Mouse (Mus musculus) yolk sac, embryonic 10.5 days (tissue): ENCODE results near the gene Gnb5.

ENCODE experiments used
- DNase-seq: peaks from one replicate; pipeline ENCODE4 v3.0.0-alpha.2; 2017; ENCODE audit warnings: low spot score

Gene Gnb5

GRCm38 (mm10) chr9:75306126-75306898 lies at the start of gene Gnb5:
Gnb5 (plus strand) TSS chr9:75306288.
- DNase-seq, result no peak

- no peak for DNase-seq
Observed at GRCm38 (mm10) chr9:75258792-75259191, 47.3 kb upstream of the Gnb5 start.

- DNase-seq, result no peak
Observed at GRCm38 (mm10) chr9:75259656-75260055, 46.4 kb upstream of the Gnb5 start.

GRCm38 (mm10) chr9:75261332-75261872 lies 44.7 kb upstream of the Gnb5 start:
- no peak for DNase-seq

GRCm38 (mm10) chr9:75262235-75262826 lies 43.8 kb upstream of the Gnb5 start:
- DNase-seq, result no peak

- no peak for DNase-seq
Observed at GRCm38 (mm10) chr9:75264008-75264718, 41.9 kb upstream of the Gnb5 start.

GRCm38 (mm10) chr9:75267147-75267546 lies 38.9 kb upstream of the Gnb5 start:
- no peak for DNase-seq

GRCm38 (mm10) chr9:75270382-75270781 lies 35.7 kb upstream of the Gnb5 start:
- DNase-seq, result no peak

GRCm38 (mm10) chr9:75271539-75271938 lies 34.5 kb upstream of the Gnb5 start:
- DNase-seq, result no peak

- no peak for DNase-seq
Observed at GRCm38 (mm10) chr9:75273646-75274045, 32.4 kb upstream of the Gnb5 start.

GRCm38 (mm10) chr9:75274486-75274885 lies 31.6 kb upstream of the Gnb5 start:
- no peak for DNase-seq

GRCm38 (mm10) chr9:75275051-75275450 lies 31.0 kb upstream of the Gnb5 start:
- no peak for DNase-seq

GRCm38 (mm10) chr9:75280814-75281213 lies 25.3 kb upstream of the Gnb5 start:
- no peak for DNase-seq

GRCm38 (mm10) chr9:75282179-75282578 lies 23.9 kb upstream of the Gnb5 start:
- no peak for DNase-seq

GRCm38 (mm10) chr9:75282830-75283229 lies 23.3 kb upstream of the Gnb5 start:
- peak; percentile 25 for DNase-seq

GRCm38 (mm10) chr9:75283636-75284035 lies 22.5 kb upstream of the Gnb5 start:
- no peak for DNase-seq

GRCm38 (mm10) chr9:75285363-75285762 lies 20.7 kb upstream of the Gnb5 start:
- no peak for DNase-seq

GRCm38 (mm10) chr9:75287636-75288035 lies 18.5 kb upstream of the Gnb5 start:
- DNase-seq, result no peak

- no peak for DNase-seq
Observed at GRCm38 (mm10) chr9:75289545-75289944, 16.5 kb upstream of the Gnb5 start.

- no peak for DNase-seq
Observed at GRCm38 (mm10) chr9:75299342-75299741, 6.7 kb upstream of the Gnb5 start.

GRCm38 (mm10) chr9:75303033-75303432 lies 3.1 kb upstream of the Gnb5 start:
- no peak for DNase-seq

GRCm38 (mm10) chr9:75303701-75304261 lies 2.3 kb upstream of the Gnb5 start:
- DNase-seq, result no peak
